Mouse (Mus musculus) CH12.LX (cell line): ENCODE measurements at regions not wholly inside any gene's neighbourhood (a gene's known extent, or its start where the extent isn't known, plus 50 kb on each side); places are given as distances from the start of the nearest gene placed in this dataset.

Experiments used
- DNase-seq: peaks from one replicate; pipeline ENCODE4 v3.0.0-alpha.2; 2013; ENCODE audit errors: extremely low read depth
- H3K27ac ChIP-seq: 2 replicates; pipeline ENCODE4 v1.5.1; 2012; ENCODE audit warnings: low read depth, mild to moderate bottlenecking, control low read depth, moderate library complexity; ENCODE audit not compliant: insufficient read depth
- H3K27me3 ChIP-seq: replicated peaks from 2 replicates; pipeline ENCODE3; 2012; ENCODE audit warnings: inconsistent platforms
- H3K36me3 ChIP-seq, 2 experiments: replicated peaks in 1 of 2; 2 replicates each; pipeline versions ENCODE3 to v1.6.1; 2012; ENCODE audit warnings: inconsistent platforms in 1 of 2, low read length in 1 of 2, mild to moderate bottlenecking in 1 of 2, mixed read lengths in 1 of 2, moderate library complexity in 1 of 2; ENCODE audit not compliant: control insufficient read depth in 1 of 2, insufficient read depth in 1 of 2
- H3K4me1 ChIP-seq, 2 experiments: 2 replicates each; pipeline ENCODE4 v1.6.1; 2012; ENCODE audit warnings: inconsistent platforms in 1 of 2, moderate library complexity in 1 of 2; ENCODE audit not compliant: insufficient read depth in 2 of 2, control insufficient read depth in 1 of 2
- H3K4me2 ChIP-seq: 2 replicates; pipeline ENCODE4 v1.6.1; 2012; ENCODE audit warnings: low read depth, mild to moderate bottlenecking, control low read depth; ENCODE audit not compliant: poor library complexity, insufficient read depth, severe bottlenecking
- H3K4me3 ChIP-seq, 3 experiments: fragments of 150-350 bp in 1 of 3; sonication (generic) in 1 of 3; replicated peaks in 1 of 3; 2 replicates each; pipeline versions ENCODE3 to v1.5.1; 2011 to 2012; ENCODE audit warnings: low read depth in 2 of 3, low read length in 2 of 3, mild to moderate bottlenecking in 2 of 3, moderate library complexity in 2 of 3, control low read depth in 1 of 3, improper control_type of control experiment in 1 of 3, inconsistent platforms in 1 of 3, mixed read lengths in 1 of 3; ENCODE audit not compliant: poor library complexity in 1 of 3
- H3K79me2 ChIP-seq: replicated peaks from 2 replicates; pipeline ENCODE4 v1.6.1; 2012; ENCODE audit warnings: mild to moderate bottlenecking, moderate library complexity; ENCODE audit not compliant: control insufficient read depth, poor library complexity, insufficient read depth, severe bottlenecking; ENCODE audit errors: extremely low read depth
- H3K9ac ChIP-seq: 2 replicates; pipeline ENCODE4 v1.6.1; 2012; ENCODE audit warnings: low read depth, mild to moderate bottlenecking, control low read depth, moderate library complexity; ENCODE audit not compliant: insufficient read depth
- H3K9me3 ChIP-seq: replicated peaks from 2 replicates; pipeline ENCODE3; 2012; ENCODE audit warnings: low read length, inconsistent platforms, mixed read lengths
- BHLHE40 ChIP-seq: IDR thresholded peaks from 2 replicates; pipeline ENCODE4 v1.6.1; 2011; ENCODE audit warnings: mild to moderate bottlenecking, low read depth, low read length, improper control_type of control experiment
- CHD2 ChIP-seq: IDR thresholded peaks from 2 replicates; pipeline ENCODE4 v1.6.1; 2011; ENCODE audit warnings: low read length, improper control_type of control experiment
- CTCF ChIP-seq, 2 experiments: IDR thresholded peaks in 1 of 2; conservative IDR thresholded peaks in 1 of 2; 2 replicates each; pipeline ENCODE4 v1.5.1; 2011 to 2012; ENCODE audit warnings: low read depth in 2 of 2, low read length in 2 of 2, improper control_type of control experiment in 1 of 2, inconsistent platforms in 1 of 2, mild to moderate bottlenecking in 1 of 2, moderate library complexity in 1 of 2
- E2F4 ChIP-seq: IDR thresholded peaks from 2 replicates; pipeline ENCODE4 v1.6.1; 2011; ENCODE audit warnings: low read depth, low read length, improper control_type of control experiment; ENCODE audit not compliant: insufficient replicate concordance
- ELF1 ChIP-seq: IDR thresholded peaks from 2 replicates; pipeline ENCODE4 v1.6.1; 2014; ENCODE audit warnings: low read depth, mild to moderate bottlenecking, inconsistent platforms, low read length, improper control_type of control experiment
- ETS1 ChIP-seq: conservative IDR thresholded peaks from 2 replicates; pipeline ENCODE4 v1.6.1; 2012; ENCODE audit warnings: low read depth, mild to moderate bottlenecking, inconsistent platforms, low read length, improper control_type of control experiment, moderate library complexity
- HCFC1 ChIP-seq: IDR thresholded peaks from 2 replicates; pipeline ENCODE4 v1.6.1; 2012; ENCODE audit warnings: low read depth, mild to moderate bottlenecking, inconsistent platforms, low read length, improper control_type of control experiment
- JUN ChIP-seq: IDR thresholded peaks from 2 replicates; pipeline ENCODE4 v1.6.1; 2011; ENCODE audit warnings: low read depth, mild to moderate bottlenecking, low read length, improper control_type of control experiment, moderate library complexity; ENCODE audit not compliant: insufficient read depth
- JUND ChIP-seq: conservative IDR thresholded peaks from 2 replicates; pipeline ENCODE4 v1.6.1; 2011; ENCODE audit warnings: low read depth, low read length, improper control_type of control experiment
- KAT2A ChIP-seq: IDR thresholded peaks from 2 replicates; pipeline ENCODE4 v1.6.1; 2012; ENCODE audit warnings: low read length, improper control_type of control experiment, inconsistent platforms; ENCODE audit not compliant: insufficient replicate concordance
- MAFK ChIP-seq: IDR thresholded peaks from 2 replicates; pipeline ENCODE4 v1.6.1; 2011; ENCODE audit warnings: low read length, improper control_type of control experiment; ENCODE audit not compliant: insufficient replicate concordance
- MAX ChIP-seq: IDR thresholded peaks from 2 replicates; pipeline ENCODE4 v1.6.1; 2011; ENCODE audit warnings: low read length, improper control_type of control experiment
- MEF2A ChIP-seq: IDR thresholded peaks from 2 replicates; pipeline ENCODE4 v1.6.1; 2014; ENCODE audit warnings: low read depth, mild to moderate bottlenecking, inconsistent platforms, low read length, improper control_type of control experiment, borderline replicate concordance
- MXI1 ChIP-seq: IDR thresholded peaks from 2 replicates; pipeline ENCODE4 v1.6.1; 2011; ENCODE audit warnings: mild to moderate bottlenecking, low read depth, low read length, improper control_type of control experiment
- MYC ChIP-seq: IDR thresholded peaks from 2 replicates; pipeline ENCODE4 v1.6.1; 2011; ENCODE audit warnings: low read depth, mild to moderate bottlenecking, improper control_type of control experiment, low read length
- NELFE ChIP-seq: IDR thresholded peaks from 2 replicates; pipeline ENCODE4 v1.6.1; 2011; ENCODE audit warnings: low read depth, low read length, improper control_type of control experiment
- PAX5 ChIP-seq: IDR thresholded peaks from 2 replicates; pipeline ENCODE4 v1.6.1; 2012; ENCODE audit warnings: low read length, inconsistent platforms, mixed read lengths
- POLR2A ChIP-seq: IDR thresholded peaks from 2 replicates; pipeline ENCODE4 v1.6.1; 2011; ENCODE audit warnings: low read depth, mild to moderate bottlenecking, improper control_type of control experiment, low read length
- POLR2AphosphoS2 ChIP-seq: IDR thresholded peaks from 2 replicates; pipeline ENCODE4 v1.6.1; 2011; ENCODE audit warnings: low read depth, low read length, improper control_type of control experiment
- RAD21 ChIP-seq: IDR thresholded peaks from 2 replicates; pipeline ENCODE4 v1.6.1; 2011; ENCODE audit warnings: low read depth, mild to moderate bottlenecking, low read length, improper control_type of control experiment, moderate library complexity
- RCOR1 ChIP-seq: conservative IDR thresholded peaks from 2 replicates; pipeline ENCODE4 v1.6.1; 2012; ENCODE audit warnings: low read depth, mild to moderate bottlenecking, inconsistent platforms, low read length, improper control_type of control experiment
- SMC3 ChIP-seq: IDR thresholded peaks from 2 replicates; pipeline ENCODE4 v1.6.1; 2011; ENCODE audit warnings: low read depth, low read length, improper control_type of control experiment
- TBP ChIP-seq: conservative IDR thresholded peaks from 2 replicates; pipeline ENCODE4 v1.6.1; 2011; ENCODE audit warnings: low read depth, low read length, improper control_type of control experiment
- TCF12 ChIP-seq: IDR thresholded peaks from 2 replicates; pipeline ENCODE4 v1.6.1; 2014; ENCODE audit warnings: low read depth, mild to moderate bottlenecking, inconsistent platforms, low read length, improper control_type of control experiment
- UBTF ChIP-seq: IDR thresholded peaks from 2 replicates; pipeline ENCODE4 v1.6.1; 2012; ENCODE audit warnings: low read depth, mild to moderate bottlenecking, inconsistent platforms, low read length, improper control_type of control experiment, moderate library complexity
- USF1 ChIP-seq: IDR thresholded peaks from 2 replicates; pipeline ENCODE4 v1.6.1; 2014; ENCODE audit warnings: low read depth, mild to moderate bottlenecking, inconsistent platforms, low read length, improper control_type of control experiment
- ZC3H11A ChIP-seq: IDR thresholded peaks from 2 replicates; pipeline ENCODE4 v1.6.1; 2012; ENCODE audit warnings: low read depth, mild to moderate bottlenecking, inconsistent platforms, low read length, improper control_type of control experiment
- ZKSCAN1 ChIP-seq: IDR thresholded peaks from 2 replicates; pipeline ENCODE4 v1.6.1; 2012; ENCODE audit warnings: low read depth, inconsistent platforms, low read length, improper control_type of control experiment, borderline replicate concordance
- ZMIZ1 ChIP-seq: IDR thresholded peaks from 2 replicates; pipeline ENCODE4 v1.6.1; 2012; ENCODE audit warnings: low read depth, mild to moderate bottlenecking, inconsistent platforms, low read length, improper control_type of control experiment
- dilution Hi-C: fragments of 300-500 bp; cut with MboI; formaldehyde crosslinking; loops from 2 replicates; pipeline ENCODE4 v1.14.3; 2020; ENCODE audit warnings: low sequenced_read_pairs; ENCODE audit not compliant: extremely low pct_unique_long_range_greater_than_20kb, extremely low pct_ligation_motif_present
- in situ Hi-C: fragments of 300-500 bp; cut with MboI; formaldehyde crosslinking; loops from 3 replicates; pipeline ENCODE4 v1.14.3; 2019; ENCODE audit warnings: low sequenced_read_pairs, low pct_ligation_motif_present, low pct_unique_long_range_greater_than_20kb, mixed read lengths

GRCm38 (mm10) chr9:46647238-46647922 is 327.6 kb upstream of the 4931429L15Rik start:
- TF ChIP-seq USF1 (no peak), CTCF (conservative IDR thresholded peaks at IDR 0.05 in 1 of 2, IDR thresholded peaks at IDR 0.05 in 1 of 2; ENCODE audit: low read depth in 2 of 2, low read length in 2 of 2) (no peak), POLR2AphosphoS2 (no peak), TCF12 (no peak), ZC3H11A (no peak), ELF1 (no peak), POLR2A (no peak), ZKSCAN1 (no peak), CHD2 (no peak), ZMIZ1 (no peak), MAX (no peak), E2F4 (no peak), RAD21 (no peak), MXI1 (no peak), BHLHE40 (no peak), SMC3 (no peak), PAX5 (no peak), RCOR1 (no peak)
- no peak overlapping the region for H3K4me3 ChIP-seq
- peaks cover 49% of the 10 kb centered on the region for H3K27me3 ChIP-seq
- H3K9me3 ChIP-seq: no peaks in the 10 kb centered on the region
- H3K4me2 ChIP-seq: no peak overlapping the region
- dilution Hi-C loops: no loop called here
- no peak for DNase-seq
- no peak overlapping the region for H3K27ac ChIP-seq
- no peak overlapping the region for H3K9ac ChIP-seq
- in situ Hi-C loops: no loop called here
- no peaks in the 10 kb centered on the region for H3K36me3 ChIP-seq
- no peaks in the 10 kb centered on the region for H3K79me2 ChIP-seq
- no peaks in the 10 kb centered on the region for H3K4me1 ChIP-seq

- no peaks in the 10 kb centered on the region for H3K36me3 ChIP-seq
- no peaks in the 10 kb centered on the region for H3K4me1 ChIP-seq
- no peaks in the 10 kb centered on the region for H3K79me2 ChIP-seq
- in situ Hi-C loops (no loop called here), dilution Hi-C loops (no loop called here)
- H3K9ac ChIP-seq: no peak overlapping the region
- no peak for DNase-seq
- no peak overlapping the region for H3K4me2 ChIP-seq
- H3K9me3 ChIP-seq: no peaks in the 10 kb centered on the region
- TF ChIP-seq USF1 (no peak), TBP (no peak), RCOR1 (no peak), KAT2A (no peak), CTCF (conservative IDR thresholded peaks at IDR 0.05 in 1 of 2, IDR thresholded peaks at IDR 0.05 in 1 of 2; ENCODE audit: low read depth in 2 of 2, low read length in 2 of 2) (no peak), ZKSCAN1 (no peak), NELFE (no peak), MYC (no peak), JUND (no peak), MEF2A (no peak), UBTF (no peak), HCFC1 (no peak), POLR2AphosphoS2 (no peak), ETS1 (no peak), JUN (no peak), ELF1 (no peak), RAD21 (no peak), PAX5 (no peak), MAFK (no peak)
- H3K4me3 ChIP-seq: no peak overlapping the region
- H3K27me3 ChIP-seq: peaks cover 43% of the 10 kb centered on the region
- no peak overlapping the region for H3K27ac ChIP-seq
Measured at GRCm38 (mm10) chr9:46645469-46645884, 325.7 kb upstream of the 4931429L15Rik start.
